Mouse (Mus musculus) brain, embryonic 14.5 days (tissue): ENCODE results near the gene 5730409E04Rik.

Experiments
- CTCF ChIP-seq: fragments of 200-500 bp; IDR thresholded peaks from 2 replicates; pipeline ENCODE4 v1.5.1; 2012; ENCODE audit warnings: inconsistent platforms, mild to moderate bottlenecking, moderate library complexity, borderline replicate concordance; ENCODE audit not compliant: insufficient read depth, insufficient read length; ENCODE audit errors: extremely low read depth
- POLR2A ChIP-seq: fragments of 200-500 bp; IDR thresholded peaks from 2 replicates; pipeline ENCODE4 v1.6.1; 2012; ENCODE audit warnings: mild to moderate bottlenecking, inconsistent platforms, borderline replicate concordance; ENCODE audit not compliant: poor library complexity, insufficient read depth, insufficient read length, severe bottlenecking; ENCODE audit errors: extremely low read depth

- TF ChIP-seq POLR2A (no peak), CTCF (no peak)
Observed at GRCm38 (mm10) chr4:126641901-126642300, 32.3 kb downstream of the 5730409E04Rik start.
